Mouse (Mus musculus): Measurements from ENCODE around the gene Gdnf.

DNA sequence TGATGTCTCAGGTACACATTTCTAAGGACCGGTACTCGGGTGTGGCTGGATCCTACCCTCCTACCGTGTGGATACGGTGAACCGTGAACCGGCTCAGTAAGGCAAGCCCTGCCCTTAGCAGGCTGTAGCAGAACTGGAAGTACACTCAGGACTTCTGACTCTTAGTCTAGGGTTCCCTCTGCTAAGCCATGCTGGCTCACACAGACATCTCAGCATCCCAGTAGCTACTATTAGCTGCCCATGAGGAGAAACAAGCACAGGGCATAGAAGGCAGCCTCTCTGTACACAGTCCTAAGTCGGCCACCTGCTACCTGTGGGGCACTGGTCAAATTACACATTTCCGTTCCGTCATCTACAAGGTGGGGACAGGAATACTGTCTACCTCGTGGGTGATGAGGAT, 68.2 kb downstream of the Gdnf start:
- TF ChIP-seq MAFK (IDR thresholded peaks at IDR 0.05; ENCODE audit: borderline replicate concordance, low read depth, low read length) (no peak), CTCF (IDR thresholded peaks at IDR 0.05 in 2 of 3, conservative IDR thresholded peaks at IDR 0.05 in 1 of 3; ENCODE audit: control insufficient read depth in 1 of 3, insufficient read depth in 1 of 3, low read depth in 2 of 3, low read length in 3 of 3, poor library complexity in 1 of 3, severe bottlenecking in 1 of 3) (no peak), POLR2A (IDR thresholded peaks at IDR 0.05; ENCODE audit: control insufficient read depth in 1 of 2, insufficient read depth in 1 of 2, low read depth in 1 of 2, low read length in 2 of 2, poor library complexity in 1 of 2) (no peak), KAT2A (conservative IDR thresholded peaks at IDR 0.05; ENCODE audit: low read depth, low read length) (no peak), RAD21 (IDR thresholded peaks at IDR 0.05; ENCODE audit: low read depth, low read length) (no peak), ZC3H11A (IDR thresholded peaks at IDR 0.05; ENCODE audit: low read depth, low read length) (no peak), BHLHE40 (IDR thresholded peaks at IDR 0.05; ENCODE audit: borderline replicate concordance, low read depth, low read length) (no peak), MAZ (IDR thresholded peaks at IDR 0.05; ENCODE audit: low read depth, low read length) (no peak), CHD1 (IDR thresholded peaks at IDR 0.05; ENCODE audit: low read depth, low read length) (no peak), ETS1 (IDR thresholded peaks at IDR 0.05; ENCODE audit: low read depth, low read length) (no peak)

Measured in MEL (cell line).